Mouse (Mus musculus): ENCODE results near the gene Fgd3.

Fgd3 gene

GRCm38 (mm10) chr13:49214454-49214853 is 105.7 kb downstream of the Fgd3 start:
- DNase-seq: no peak

DNA sequence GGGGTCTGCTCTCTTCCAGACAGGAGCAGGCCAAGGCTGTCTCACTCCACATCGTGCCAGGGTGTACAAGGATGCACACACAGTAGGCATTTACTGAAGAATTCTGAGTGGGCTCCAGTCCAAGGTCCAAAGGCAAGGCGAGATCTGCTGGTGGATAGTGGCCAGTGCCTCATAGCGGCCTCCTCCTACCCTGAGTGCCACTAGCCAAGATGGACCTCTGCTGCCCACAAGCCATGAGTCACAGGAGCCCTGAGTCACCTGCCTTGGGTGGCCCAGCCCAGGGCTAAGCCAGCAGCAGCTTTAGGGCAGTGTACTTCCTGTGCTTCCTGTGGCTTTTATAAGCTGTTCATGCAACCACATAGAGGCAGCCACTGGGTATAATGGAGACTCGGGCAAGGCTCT is 106.6 kb downstream of the Fgd3 start:
- DNase-seq: no peak

- DNase-seq: no peak
These were observed 107.2 kb downstream of the Fgd3 start for GRCm38 (mm10) chr13:49212711-49213500.
